19 mouse cellular contexts compared by ENCODE assay signal in genomic region chr9:78501284-78501683, GRCm38 (mm10). TPM values are rescaled to one million over a fixed set of nuclear protein-coding genes. Genes with fewer than 3 reads are reported as not detected.
DNase-seq lines count a peak whose midpoint lies in the region; ATAC-seq and TF ChIP-seq lines count a peak whose summit lies in the region.
"Had no signal": no experiment of that assay in that cellular context is flagged by ENCODE, and none has a peak within 500 bp of the region (broad histone marks: within the 10 kb centered on the region; RNA-seq: fewer than 3 reads in every experiment).

No protein-coding gene starts in this region.

- peaks cover 11% of the 10 kb centered on the region for H3K4me1 ChIP-seq in liver, postnatal 0 days (ENCODE audit: insufficient read depth)
- H3K4me1 ChIP-seq in forebrain, embryonic 16.5 days (replicated peaks; ENCODE audit: control insufficient read depth, insufficient read depth, low read length): peaks cover 19% of the 10 kb centered on the region

- no peak overlapping the region for H3K4me2 ChIP-seq in liver, postnatal 0 days (ENCODE audit: low read depth, low read length)
- H3K4me2 ChIP-seq in forebrain, embryonic 16.5 days (ENCODE audit: low read length): no peak overlapping the region
- H3K4me2 ChIP-seq: embryonic facial prominence, embryonic 15.5 days; liver, embryonic 11.5 days; midbrain, embryonic 13.5 days had no signal

- no peak overlapping the region for H3K4me3 ChIP-seq in liver, postnatal 0 days (ENCODE audit: low read depth, low read length)
- H3K4me3 ChIP-seq in forebrain, embryonic 16.5 days (replicated peaks; ENCODE audit: low read length): no peak overlapping the region
- H3K4me3 ChIP-seq: embryonic facial prominence, embryonic 15.5 days; midbrain, embryonic 13.5 days had no signal

- no peak overlapping the region for H3K27ac ChIP-seq in liver, postnatal 0 days (ENCODE audit: low read depth)
- no peak overlapping the region for H3K27ac ChIP-seq in forebrain, embryonic 16.5 days (ENCODE audit: low read length)
- H3K27ac ChIP-seq: embryonic facial prominence, embryonic 15.5 days; midbrain, embryonic 13.5 days had no signal

- no peaks in the 10 kb centered on the region for H3K9me3 ChIP-seq in liver, postnatal 0 days (ENCODE audit: low read length)
- no peaks in the 10 kb centered on the region for H3K9me3 ChIP-seq in forebrain, embryonic 16.5 days (ENCODE audit: control insufficient read depth, low read length)
- H3K9me3 ChIP-seq: embryonic facial prominence, embryonic 15.5 days; midbrain, embryonic 13.5 days had no signal

- H3K9ac ChIP-seq in liver, postnatal 0 days (replicated peaks): no peak overlapping the region
- no peak overlapping the region for H3K9ac ChIP-seq in forebrain, embryonic 16.5 days (replicated peaks; ENCODE audit: low read depth, low read length)
- H3K9ac ChIP-seq: embryonic facial prominence, embryonic 15.5 days; midbrain, embryonic 13.5 days had no signal

- H3K27me3 ChIP-seq in liver, postnatal 0 days (ENCODE audit: insufficient read depth, low read length): no peaks in the 10 kb centered on the region
- H3K27me3 ChIP-seq in forebrain, embryonic 16.5 days (replicated peaks; ENCODE audit: control insufficient read depth, insufficient read depth, low read length): no peaks in the 10 kb centered on the region
- H3K27me3 ChIP-seq: embryonic facial prominence, embryonic 15.5 days; midbrain, embryonic 13.5 days had no signal

- no peaks in the 10 kb centered on the region for H3K36me3 ChIP-seq in liver, postnatal 0 days (replicated peaks; ENCODE audit: insufficient read depth, low read length)
- no peaks in the 10 kb centered on the region for H3K36me3 ChIP-seq in forebrain, embryonic 16.5 days (ENCODE audit: control insufficient read depth, insufficient read depth)
- H3K36me3 ChIP-seq: embryonic facial prominence, embryonic 15.5 days; midbrain, embryonic 13.5 days had no signal

- ATAC-seq in liver, postnatal 0 days: peak; percentile 26
- peak; percentile 43 for ATAC-seq in forebrain, embryonic 16.5 days
- ATAC-seq in megakaryocyte-erythroid progenitor cell, adult 5-6 weeks (replicated peaks; ENCODE audit: low FRiP score, low TSS enrichment, poor library complexity, severe bottlenecking): no peak
- ATAC-seq: midbrain, embryonic 13.5 days had no signal

- 78% methylated on average over 4 of the region's 4 CpGs for WGBS in liver, postnatal 0 days (ENCODE audit: insufficient replicate concordance)
- WGBS in forebrain, embryonic 16.5 days: 24% methylated on average over 4 of the region's 4 CpGs

- peak; percentile 65 for DNase-seq in heart, adult 11 months
- no peak for DNase-seq in heart, adult 9 months (ENCODE audit: low spot score in 2 of 2)
- no peak for DNase-seq in liver, postnatal 0 days
- DNase-seq in liver: no peak
- peak; percentile 16 for DNase-seq in NIH3T3 (ENCODE audit: low read depth)
- DNase-seq in cerebellum, adult 8-10 months: no peak
- DNase-seq: cerebellum, adult 18-20 months; heart, adult 18-20 months; kidney, adult 18-20 months; lung, postnatal 10 days; right cerebral cortex, postnatal 14 days had no signal

- TF ChIP-seq CTCF in liver, postnatal 0 days (IDR thresholded peaks at IDR 0.05; ENCODE audit: low read depth): peak; percentile 23; the same call in 1 of the 2 replicates

- TF ChIP-seq EP300 in liver, postnatal 0 days (IDR thresholded peaks at IDR 0.05; ENCODE audit: low read depth): no peak

RNA-seq across cellular contexts. Expression of gene Eef1a1, which starts 12.3 kb away (rescaled TPM):
- polyA plus RNA-seq in liver, postnatal 0 days (2015; fragmentation: Nextera tagmentation; extraction: Ambion mirVana): 1,946 and 1,972 TPM in 2 replicates
- 3,742 and 4,125 TPM in 2 replicates for polyA plus RNA-seq in forebrain, embryonic 16.5 days (2015; fragmentation: Nextera tagmentation; extraction: Ambion mirVana)
- total RNA-seq in megakaryocyte-erythroid progenitor cell, adult 5-6 weeks (2014; fragmentation: Nextera tagmentation): 11,779 and 12,959 TPM in 2 replicates
- 14,853 and 18,691 TPM in 2 replicates for total RNA-seq in megakaryocyte-erythroid progenitor cell, adult 5-6 weeks (2017)

RNA-seq across cellular contexts. Expression of gene Gm17324, which starts 52.7 kb away (rescaled TPM):
- polyA plus RNA-seq in liver, postnatal 0 days (2015; fragmentation: Nextera tagmentation; extraction: Ambion mirVana): 0.70 and 0.75 TPM in 2 replicates
- 1.0 and 1.3 TPM in 2 replicates for polyA plus RNA-seq in forebrain, embryonic 16.5 days (2015; fragmentation: Nextera tagmentation; extraction: Ambion mirVana)
- not detected in 2 replicates for total RNA-seq in megakaryocyte-erythroid progenitor cell, adult 5-6 weeks (2014; fragmentation: Nextera tagmentation)
- total RNA-seq in megakaryocyte-erythroid progenitor cell, adult 5-6 weeks (2017): 0.65 TPM in 1 of 2 replicates, not detected in the other
- total RNA-seq: heart, adult 18-20 months; heart, postnatal 25 days; neutrophil, adult 5-6 weeks had no signal
- polyA plus RNA-seq: C2C12 had no signal

RNA-seq across cellular contexts. Expression of gene Mto1, which starts 53.3 kb away (rescaled TPM):
- 10.9 and 11.5 TPM in 2 replicates for polyA plus RNA-seq in liver, postnatal 0 days (2015; fragmentation: Nextera tagmentation; extraction: Ambion mirVana)
- 30.7 and 31.1 TPM in 2 replicates for polyA plus RNA-seq in forebrain, embryonic 16.5 days (2015; fragmentation: Nextera tagmentation; extraction: Ambion mirVana)
- total RNA-seq in megakaryocyte-erythroid progenitor cell, adult 5-6 weeks (2014; fragmentation: Nextera tagmentation): 30.2 and 38.8 TPM in 2 replicates
- 45.1 and 55.7 TPM in 2 replicates for total RNA-seq in megakaryocyte-erythroid progenitor cell, adult 5-6 weeks (2017)

RNA-seq across cellular contexts. Expression of gene Cgas, which starts 58.2 kb away (rescaled TPM):
- 0.85 and 0.92 TPM in 2 replicates for polyA plus RNA-seq in liver, postnatal 0 days (2015; fragmentation: Nextera tagmentation; extraction: Ambion mirVana)
- polyA plus RNA-seq in forebrain, embryonic 16.5 days (2015; fragmentation: Nextera tagmentation; extraction: Ambion mirVana): 0.54 and 0.84 TPM in 2 replicates
- 7.4 and 7.5 TPM in 2 replicates for total RNA-seq in megakaryocyte-erythroid progenitor cell, adult 5-6 weeks (2014; fragmentation: Nextera tagmentation)
- total RNA-seq in megakaryocyte-erythroid progenitor cell, adult 5-6 weeks (2017): 6.9 and 8.9 TPM in 2 replicates

Comparison
In these comparisons a context has a peak if more than half of its experiments do, and no peak if none do; other contexts are left out.
1. DNase-seq: peak in heart, adult 11 months (single experiment) and NIH3T3 (single experiment); none in heart, adult 9 months (0 of 2), liver, postnatal 0 days (single experiment), liver (single experiment) and cerebellum, adult 8-10 months (single experiment).